Mouse (Mus musculus) right cerebral cortex, adult 2 months (tissue): Measurements from ENCODE around the gene Catsperg2.
"Not testable (repeated sequence)": the region's sequence is repeated elsewhere in the genome, so short reads cannot be mapped to it uniquely, and the experiment has no call there.

Experiments used
- DNase-seq, 2 experiments: peaks; one replicate each; pipeline ENCODE4 v3.0.0; 2021 to 2022; ENCODE audit warnings: low spot score in 2 of 2

The Catsperg2 gene

DNA sequence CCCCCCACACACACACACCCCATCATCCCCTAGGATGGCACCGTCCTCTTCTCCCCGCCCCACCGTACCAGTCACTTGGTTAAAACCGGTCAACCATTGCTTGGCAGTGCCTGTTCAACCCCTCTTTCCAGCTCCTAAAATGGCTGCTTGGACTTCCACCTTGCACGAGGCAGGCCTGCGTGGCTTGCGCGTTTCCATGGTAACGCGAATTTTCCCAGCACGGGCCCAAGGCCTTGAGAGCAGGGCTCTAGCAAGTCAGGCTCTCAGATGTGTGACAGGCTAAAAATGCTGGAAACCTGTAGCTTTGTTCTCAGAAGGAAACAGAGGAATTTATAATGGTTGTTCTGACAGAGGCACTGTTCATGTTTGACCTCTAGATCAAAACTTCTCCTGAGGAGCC, at the start of gene Catsperg2:
Gene Catsperg2, minus strand, starts transcription at position 173 of the 400 bp plus-strand sequence.
- DNase-seq: not testable (repeated sequence)

GRCm38 (mm10) chr7:29776568-29776967, 49.7 kb upstream of the Catsperg2 start:
- DNase-seq: no peak

GRCm38 (mm10) chr7:29774371-29774770, 47.5 kb upstream of the Catsperg2 start:
- no peak for DNase-seq

GRCm38 (mm10) chr7:29773503-29773902, 46.7 kb upstream of the Catsperg2 start:
- DNase-seq: no peak

DNA sequence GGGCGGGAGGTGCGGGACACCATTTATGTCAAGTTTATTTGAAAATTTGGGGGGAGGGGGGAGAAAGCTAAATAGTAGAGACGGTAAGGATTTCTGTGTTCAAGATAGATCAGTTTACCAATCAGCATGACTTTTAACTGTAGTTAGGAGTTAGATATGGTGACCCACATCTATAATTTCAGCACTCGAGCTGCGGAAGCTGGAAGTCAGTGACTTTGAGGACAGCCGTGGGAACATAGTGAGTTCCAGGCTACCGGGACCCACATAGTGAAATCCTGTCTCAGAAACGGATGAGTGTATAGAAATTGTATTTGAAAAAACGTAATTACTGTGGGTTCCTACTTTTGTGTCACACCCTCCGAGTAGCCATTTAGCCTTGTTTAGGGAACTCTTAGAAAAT, 42.1 kb upstream of the Catsperg2 start:
- DNase-seq: no peak

- DNase-seq: peak; percentile 90 to 94
Observed at GRCm38 (mm10) chr7:29768090-29768900, 41.5 kb upstream of the Catsperg2 start, which contains the start of gene Zfp84. TSS of gene Zfp84 (plus strand) at chr7:29768552.

DNA sequence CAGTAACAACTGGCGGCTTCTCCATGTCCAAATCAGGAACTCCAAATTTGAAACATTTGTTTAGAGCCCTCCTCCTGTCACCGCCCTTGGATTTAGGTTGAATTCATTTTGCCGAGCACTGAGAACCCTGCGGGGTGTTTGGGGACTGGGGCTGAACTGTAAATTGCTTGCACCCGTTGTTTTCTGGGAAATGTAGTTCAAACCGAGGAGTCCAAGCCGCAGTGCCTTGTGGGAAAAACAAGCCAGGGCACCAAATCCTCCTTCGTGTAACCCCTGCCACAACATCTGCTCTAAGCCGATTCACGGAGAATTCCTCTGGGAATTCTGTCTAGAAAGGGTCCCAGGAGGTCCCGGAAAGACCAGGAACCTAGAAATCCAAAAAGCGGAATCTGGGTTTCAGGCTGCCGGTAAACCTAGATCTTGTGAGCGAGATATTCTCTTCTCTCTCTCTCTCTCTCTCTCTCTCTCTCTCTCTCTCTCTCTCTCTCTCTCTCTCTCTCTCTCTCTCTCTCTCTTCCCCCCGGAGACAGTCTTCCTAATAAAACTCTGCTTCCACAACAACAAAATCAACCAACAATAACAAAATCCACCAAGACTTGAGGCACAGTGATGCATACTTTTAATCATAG, 40.3 kb upstream of the Catsperg2 start:
- DNase-seq: peak; percentile 91 to 93

DNA sequence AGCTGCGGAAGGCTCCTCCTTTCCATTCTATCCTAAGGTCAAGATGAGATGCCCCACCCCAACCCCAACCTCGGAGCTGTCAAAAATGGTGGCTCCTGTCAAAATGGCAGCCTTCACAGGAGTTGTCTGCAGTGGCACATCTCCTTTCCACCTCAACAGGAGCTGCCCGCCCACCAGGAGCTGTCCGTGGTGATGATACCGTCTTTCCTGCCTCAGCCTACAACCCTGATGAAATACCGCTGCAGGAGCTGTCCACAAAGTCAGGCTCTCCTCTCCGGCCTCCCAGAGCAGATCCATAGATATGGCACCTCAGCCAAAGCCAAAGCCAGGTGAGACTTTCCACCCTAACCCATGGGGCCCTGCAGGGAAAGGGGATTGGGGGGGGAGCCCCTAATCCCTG, 37.9 kb upstream of the Catsperg2 start:
- no peak for DNase-seq

GRCm38 (mm10) chr7:29760476-29760875, 33.6 kb upstream of the Catsperg2 start:
- DNase-seq: no peak

- DNase-seq: no peak
Observed at GRCm38 (mm10) chr7:29742258-29742657, 15.4 kb upstream of the Catsperg2 start.

DNA sequence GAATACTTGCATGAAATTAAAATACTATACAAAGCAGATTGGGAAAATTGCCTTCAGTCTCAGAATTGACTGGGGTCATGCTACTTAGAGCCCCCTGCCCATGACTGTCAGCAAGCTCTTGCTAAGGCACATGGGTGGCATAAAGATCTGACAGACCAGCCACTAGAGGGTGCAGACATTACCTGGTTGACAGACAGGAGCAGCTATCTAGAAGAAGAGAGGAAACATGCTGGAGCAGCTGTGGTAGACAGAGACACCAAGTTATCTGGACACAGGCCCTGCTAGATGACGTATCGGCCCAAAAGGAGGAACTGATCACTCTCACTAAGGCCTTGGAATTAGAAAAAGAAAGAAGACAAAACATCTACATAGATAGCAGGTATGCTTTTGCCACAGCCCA, 1.2 kb upstream of the Catsperg2 start:
- DNase-seq: no peak

DNA sequence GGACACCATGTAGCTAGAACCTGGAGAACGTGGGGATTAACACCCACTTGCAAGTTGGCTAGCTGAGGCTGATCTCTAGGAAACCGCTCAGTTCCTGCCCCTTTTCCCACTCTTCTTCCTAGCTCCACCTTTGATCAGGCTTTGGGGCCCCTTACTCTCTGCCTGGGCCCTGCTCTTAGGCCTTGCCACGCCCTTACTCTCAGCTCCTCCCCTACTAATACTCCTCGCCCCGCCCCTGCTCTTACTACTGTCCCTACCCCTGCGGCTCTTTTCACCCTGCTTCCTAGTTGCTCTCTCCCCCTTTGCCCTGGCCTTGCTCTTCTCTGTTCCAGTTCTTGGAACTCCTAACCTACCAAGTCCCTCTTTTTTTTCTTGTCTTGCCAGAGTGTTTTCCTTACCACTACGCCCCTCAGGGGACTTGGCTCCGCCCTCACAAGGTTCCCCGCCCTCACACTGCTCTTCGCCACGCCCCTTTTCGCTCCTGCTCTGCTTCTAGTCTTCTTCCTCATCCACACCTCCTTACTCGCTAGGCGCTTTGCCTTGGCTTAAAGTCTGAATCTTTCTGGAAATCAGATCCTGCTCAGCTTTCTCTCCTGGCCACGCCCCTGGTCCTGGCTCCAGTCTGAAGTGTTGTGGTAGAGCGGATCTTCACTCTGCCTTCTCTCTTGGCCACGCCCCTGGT, 1.2 kb downstream of the Catsperg2 start:
- not testable (repeated sequence) for DNase-seq

GRCm38 (mm10) chr7:29708891-29709290, 17.9 kb downstream of the Catsperg2 start:
- DNase-seq: not testable (repeated sequence)

DNA sequence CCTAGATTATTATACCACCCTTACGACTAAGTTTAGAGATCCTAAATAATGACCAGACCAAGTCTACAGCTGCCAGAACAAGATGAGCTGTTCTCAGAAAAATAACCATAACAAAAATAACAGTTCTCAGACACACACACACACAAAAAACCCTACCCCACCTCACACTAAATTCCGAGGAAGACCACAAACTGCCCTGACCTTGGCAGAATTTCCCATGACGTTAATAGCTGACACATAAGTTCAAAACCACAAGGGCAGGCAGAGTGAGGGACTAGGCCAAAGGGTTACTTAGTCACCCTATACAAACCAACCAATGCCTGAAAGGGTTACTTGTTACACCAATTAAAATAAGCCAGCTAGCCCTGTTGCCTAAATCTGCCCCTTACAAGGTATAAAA, 31.6 kb downstream of the Catsperg2 start:
- not testable (repeated sequence) for DNase-seq

- DNase-seq: no peak
Observed at GRCm38 (mm10) chr7:29681868-29682267, 45.0 kb downstream of the Catsperg2 start.
